1 mouse cellular context compared by ENCODE assay signal in the genomic region with DNA sequence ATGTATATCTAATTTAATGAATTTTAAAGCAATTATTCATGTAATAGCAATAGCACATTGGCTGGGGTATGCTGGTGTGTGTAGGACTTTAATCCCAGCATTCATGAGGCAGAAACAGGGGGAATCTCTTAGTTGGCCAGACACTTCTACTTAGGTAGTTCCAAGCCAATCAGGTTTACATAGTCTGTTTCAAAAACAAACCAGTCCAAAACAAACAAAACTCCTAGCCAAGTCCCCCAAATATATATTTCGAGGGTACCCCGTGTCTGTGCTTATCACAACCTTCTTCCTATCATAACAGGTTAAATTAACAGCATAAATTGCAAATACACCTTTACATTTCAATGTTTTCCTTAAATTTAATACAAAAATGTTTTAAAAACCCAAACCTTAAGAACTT.
TF ChIP-seq lines count a peak whose summit lies in the region.

No protein-coding gene starts in this region.

TF ChIP-seq in MEL, 35 proteins besides CTCF, POLR2A, EP300 and RAD21 (continued from another document):
- TF ChIP-seq GATA1 (IDR thresholded peaks at IDR 0.05; ENCODE audit: low read depth, low read length) = 0 out of 2 replicates have a peak, but pooled peaks have one; percentile 31
